Mouse (Mus musculus) heart, adult 9 months (tissue): ENCODE results near the gene Slc30a7.
A peak's percentile ranks its signal among the peaks of the same experiment; 100 is the strongest.
"Not testable (repeated sequence)": the region's sequence is repeated elsewhere in the genome, so short reads cannot be mapped to it uniquely, and the experiment has no call there.

ENCODE experiments used
- DNase-seq, 2 experiments: peaks; one replicate each; pipeline ENCODE4 v3.0.0; 2022; ENCODE audit warnings: low spot score in 2 of 2

Gene Slc30a7

GRCm38 (mm10) chr3:115949220-115949920, 57.8 kb downstream of the Slc30a7 start:
- DNase-seq, result no peak

GRCm38 (mm10) chr3:115946272-115946671, 60.9 kb downstream of the Slc30a7 start:
- DNase-seq, result no peak

- no peak for DNase-seq
Observed at GRCm38 (mm10) chr3:115944376-115944775, 62.8 kb downstream of the Slc30a7 start.

- DNase-seq, result no peak
Observed at GRCm38 (mm10) chr3:115941464-115941863, 65.7 kb downstream of the Slc30a7 start.

GRCm38 (mm10) chr3:115940510-115940909, 66.7 kb downstream of the Slc30a7 start:
- DNase-seq, result no peak

- no peak for DNase-seq
Observed at GRCm38 (mm10) chr3:115937807-115938206, 69.4 kb downstream of the Slc30a7 start.

GRCm38 (mm10) chr3:115936734-115937599, 70.2 kb downstream of the Slc30a7 start:
- peak in 1 of 2 experiments; percentile 29 for DNase-seq

- no peak for DNase-seq
Observed at GRCm38 (mm10) chr3:115933293-115934186, 73.7 kb downstream of the Slc30a7 start.

- no peak for DNase-seq
Observed at GRCm38 (mm10) chr3:115931701-115932100, 75.5 kb downstream of the Slc30a7 start.

- no peak for DNase-seq
Observed at GRCm38 (mm10) chr3:115926531-115926930, 80.7 kb downstream of the Slc30a7 start.

- peak; percentile 6 to 28 for DNase-seq
Observed at GRCm38 (mm10) chr3:115924401-115925190, 82.6 kb downstream of the Slc30a7 start.

GRCm38 (mm10) chr3:115907406-115907805, 99.8 kb downstream of the Slc30a7 start:
- DNase-seq, result not testable (repeated sequence)

GRCm38 (mm10) chr3:115905567-115905966, 101.6 kb downstream of the Slc30a7 start:
- no peak for DNase-seq

- DNase-seq, result no peak
Observed at GRCm38 (mm10) chr3:115905067-115905466, 102.1 kb downstream of the Slc30a7 start.

GRCm38 (mm10) chr3:115902301-115902956, 104.8 kb downstream of the Slc30a7 start:
- DNase-seq, result no peak

- DNase-seq, result no peak
Observed at GRCm38 (mm10) chr3:115898354-115898948, 108.8 kb downstream of the Slc30a7 start.

GRCm38 (mm10) chr3:115893166-115893565, 114.0 kb downstream of the Slc30a7 start:
- no peak for DNase-seq

GRCm38 (mm10) chr3:115892341-115892740, 114.9 kb downstream of the Slc30a7 start:
- DNase-seq, result no peak
